Mouse (Mus musculus) lung, postnatal 10 days (tissue): Measurements from ENCODE around the gene Sox15.
A peak's percentile ranks its signal among the peaks of the same experiment; 100 is the strongest.
"Not testable (repeated sequence)": the region's sequence is repeated elsewhere in the genome, so short reads cannot be mapped to it uniquely, and the experiment has no call there.

ENCODE experiments used
- DNase-seq: peaks from one replicate; pipeline ENCODE4 v3.0.0; 2021

Sox15 gene

GRCm38 (mm10) chr11:69681314-69682208 lies 26.4 kb downstream of the Sox15 start, which contains the start of gene Senp3:
TSS of gene Senp3 (minus strand) at chr11:69682084.
- DNase-seq, result peak; percentile 98

GRCm38 (mm10) chr11:69682209-69682839 lies 27.2 kb downstream of the Sox15 start:
- no peak for DNase-seq

GRCm38 (mm10) chr11:69682840-69683533 lies 27.9 kb downstream of the Sox15 start:
- DNase-seq, result peak; percentile 96

GRCm38 (mm10) chr11:69683576-69683975 lies 28.5 kb downstream of the Sox15 start:
- no peak for DNase-seq

GRCm38 (mm10) chr11:69684128-69684745 lies 29.1 kb downstream of the Sox15 start:
- DNase-seq, result peak; percentile 45

GRCm38 (mm10) chr11:69684936-69685335 lies 29.8 kb downstream of the Sox15 start:
- no peak for DNase-seq

- DNase-seq, result peak; percentile 91
Observed at GRCm38 (mm10) chr11:69685526-69686148, 30.5 kb downstream of the Sox15 start, which contains the start of gene Tnfsf13. TSS of gene Tnfsf13 (minus strand) at chr11:69685784.

GRCm38 (mm10) chr11:69686377-69686776 lies 31.3 kb downstream of the Sox15 start:
- peak; percentile 92 for DNase-seq

GRCm38 (mm10) chr11:69687061-69687460 lies 31.9 kb downstream of the Sox15 start:
- no peak for DNase-seq

GRCm38 (mm10) chr11:69689891-69690290 lies 34.8 kb downstream of the Sox15 start:
- no peak for DNase-seq

GRCm38 (mm10) chr11:69692196-69692811 lies 37.2 kb downstream of the Sox15 start:
- no peak for DNase-seq

GRCm38 (mm10) chr11:69692863-69693262 lies 37.7 kb downstream of the Sox15 start:
- DNase-seq, result no peak

GRCm38 (mm10) chr11:69693421-69693965 lies 38.4 kb downstream of the Sox15 start:
- no peak for DNase-seq

GRCm38 (mm10) chr11:69695046-69695360 lies 39.9 kb downstream of the Sox15 start:
- no peak for DNase-seq

GRCm38 (mm10) chr11:69695361-69696181 lies 40.5 kb downstream of the Sox15 start, which contains the start of the genes Tnfsf12 and Tnfsfm13:
TSS of gene Tnfsf12 (minus strand) at chr11:69695849.
TSS of gene Tnfsfm13 (minus strand) at chr11:69696098.
- peak; percentile 90 for DNase-seq

GRCm38 (mm10) chr11:69697396-69697795 lies 42.3 kb downstream of the Sox15 start:
- no peak for DNase-seq

- DNase-seq, result no peak
Observed at GRCm38 (mm10) chr11:69698574-69698973, 43.5 kb downstream of the Sox15 start.

- no peak for DNase-seq
Observed at GRCm38 (mm10) chr11:69699595-69699994, 44.5 kb downstream of the Sox15 start.

- DNase-seq, result not testable (repeated sequence)
Observed at GRCm38 (mm10) chr11:69702886-69703285, 47.8 kb downstream of the Sox15 start.

GRCm38 (mm10) chr11:69703381-69703780 lies 48.3 kb downstream of the Sox15 start:
- not testable (repeated sequence) for DNase-seq
